Mouse (Mus musculus) embryo, embryonic 11 days (tissue): ENCODE results near the gene Gga1.

Experiments
- DNase-seq: peaks from one replicate; pipeline ENCODE4 v3.0.0-alpha.2; 2015

Gga1 gene

DNA sequence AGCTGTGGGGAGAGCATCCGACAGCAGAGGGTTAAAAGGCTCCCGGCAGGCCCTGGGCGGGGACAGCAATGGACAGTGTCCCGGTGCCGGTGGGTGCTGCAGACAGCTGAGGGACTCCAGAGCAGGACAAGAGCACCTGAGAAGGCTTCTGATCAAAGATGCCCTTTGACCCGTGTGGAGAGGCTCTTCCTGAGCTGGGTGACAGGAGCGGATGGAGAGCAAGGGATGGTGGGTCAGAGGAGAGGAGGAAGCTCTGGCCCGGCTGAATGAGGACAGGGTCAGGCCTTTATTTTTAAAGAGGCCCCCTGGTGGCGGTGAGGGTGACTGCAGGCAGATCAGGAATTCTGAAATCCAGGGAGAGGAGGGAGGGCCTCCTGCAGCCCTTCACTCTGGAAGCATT is 65.7 kb downstream of the Gga1 start:
- peak; percentile 89 for DNase-seq
